Mouse (Mus musculus): ENCODE data around the gene Stk33. TPM values are rescaled to one million over a fixed set of nuclear protein-coding genes. Genes with fewer than 3 reads are reported as not detected.

The Stk33 gene
- total RNA-seq, 2 experiments from 2014 or later: 0.64 to 1.2 TPM

DNA sequence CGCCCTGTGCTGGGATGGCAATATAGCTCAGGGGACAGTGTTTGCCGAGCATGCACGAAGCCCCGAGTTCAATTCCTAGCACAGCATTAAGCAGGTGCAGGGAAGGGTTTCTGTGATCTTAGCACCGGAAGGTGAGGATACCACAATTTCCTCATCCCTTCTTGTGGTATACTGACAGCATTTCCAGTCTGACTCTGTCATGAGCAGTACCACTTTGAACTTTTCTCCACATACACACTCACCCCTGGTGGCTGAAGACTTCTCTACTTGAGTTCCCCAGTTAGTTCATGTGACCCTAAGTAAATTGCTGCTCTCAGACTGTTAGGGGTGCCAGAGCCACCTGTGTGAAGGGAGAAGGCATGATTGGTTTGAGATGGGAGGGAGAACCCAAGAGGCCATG, 173.3 kb downstream of the Stk33 start:
- intact Hi-C loops (cut with DNase I): no loop called here

DNA sequence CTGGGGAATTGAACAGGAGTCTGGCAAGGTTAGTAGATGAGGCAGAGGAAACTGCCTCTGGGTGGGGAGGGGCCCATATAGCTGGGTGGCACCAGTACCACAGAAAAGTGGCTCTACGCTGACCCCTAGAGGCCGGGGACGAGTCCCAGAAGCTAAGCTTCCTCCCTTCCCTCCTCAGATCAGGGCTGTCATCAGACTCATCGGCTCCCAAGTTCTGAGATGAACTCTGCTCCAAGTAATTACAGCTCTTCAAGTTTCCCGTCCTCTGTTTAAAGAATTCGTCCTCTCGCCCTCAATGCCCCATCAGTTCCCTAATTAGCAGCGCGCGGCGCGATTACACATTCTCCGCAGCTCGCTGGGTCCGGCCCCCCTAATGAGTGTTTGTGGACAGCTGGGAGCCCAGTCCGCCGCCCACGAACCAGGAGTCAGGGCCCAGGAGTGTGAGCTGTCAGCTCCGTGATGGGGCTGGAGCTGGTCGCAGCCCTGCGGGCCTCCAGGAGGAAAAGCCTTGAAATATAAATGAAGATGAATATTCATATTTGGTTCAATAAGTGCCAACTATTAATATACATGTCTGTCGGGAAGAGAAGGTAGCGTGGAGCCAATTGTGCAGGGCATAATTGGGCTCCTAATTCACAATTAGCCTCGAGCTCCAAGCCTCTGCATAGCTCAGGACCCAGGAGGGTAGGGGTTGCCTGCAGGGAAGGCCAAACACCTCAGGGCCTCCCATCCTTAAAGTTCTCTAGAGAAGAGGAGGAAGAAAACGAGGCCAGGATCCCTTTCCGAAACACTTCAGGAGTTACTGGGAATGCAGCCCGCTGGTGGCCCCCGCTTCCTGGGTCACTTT, 183.2 kb downstream of the Stk33 start:
- intact Hi-C loops (cut with DNase I): loop anchor here (1.0 kb wide), 1 partner anchor 116 kb away; no protein-coding TSS in a partner anchor

More for the DNA sequence above, 173.3 kb downstream of the Stk33 start:
- DNase-seq (ENCODE audit: low spot score in 2 of 2): no peak

GRCm38 (mm10) chr7:109251418-109251817, 187.5 kb downstream of the Stk33 start:
- intact Hi-C loops (cut with DNase I): no loop called here

More for the DNA sequence above, 183.2 kb downstream of the Stk33 start:
- peak; percentile 39 to 67 for DNase-seq (ENCODE audit: low spot score in 2 of 2)

DNA sequence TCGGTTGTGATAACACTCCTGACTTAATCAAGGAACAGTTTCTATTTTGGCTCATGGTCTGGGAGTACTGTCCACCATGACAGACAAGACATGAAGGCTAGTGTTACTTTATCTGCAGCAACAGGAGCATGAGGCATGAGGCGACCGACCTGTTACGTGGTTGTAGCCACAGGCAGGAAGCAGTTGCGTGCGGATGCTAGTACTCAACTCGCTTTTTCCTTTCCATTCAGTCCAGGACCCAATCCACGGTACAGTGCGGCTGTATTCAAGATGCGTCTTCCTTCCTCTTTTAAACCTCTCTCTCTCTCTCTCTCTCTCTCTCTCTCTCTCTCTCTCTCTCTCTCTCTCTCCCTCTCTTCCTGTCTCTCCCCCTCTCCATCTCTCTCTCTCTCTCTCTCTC, 194.1 kb downstream of the Stk33 start:
- no peak for DNase-seq (ENCODE audit: low spot score in 2 of 2)
- intact Hi-C loops (cut with DNase I): no loop called here

More at GRCm38 (mm10) chr7:109251418-109251817, 187.5 kb downstream of the Stk33 start:
- no peak for DNase-seq (ENCODE audit: low spot score in 2 of 2)

- intact Hi-C loops (cut with DNase I): no loop called here
These were observed 197.6 kb downstream of the Stk33 start for GRCm38 (mm10) chr7:109241313-109241712.

GRCm38 (mm10) chr7:109239346-109239745, 199.5 kb downstream of the Stk33 start:
- no peak for DNase-seq (ENCODE audit: low spot score in 2 of 2)
- intact Hi-C loops (cut with DNase I): no loop called here

More at GRCm38 (mm10) chr7:109241313-109241712, 197.6 kb downstream of the Stk33 start:
- DNase-seq (ENCODE audit: low spot score in 2 of 2): no peak

DNA sequence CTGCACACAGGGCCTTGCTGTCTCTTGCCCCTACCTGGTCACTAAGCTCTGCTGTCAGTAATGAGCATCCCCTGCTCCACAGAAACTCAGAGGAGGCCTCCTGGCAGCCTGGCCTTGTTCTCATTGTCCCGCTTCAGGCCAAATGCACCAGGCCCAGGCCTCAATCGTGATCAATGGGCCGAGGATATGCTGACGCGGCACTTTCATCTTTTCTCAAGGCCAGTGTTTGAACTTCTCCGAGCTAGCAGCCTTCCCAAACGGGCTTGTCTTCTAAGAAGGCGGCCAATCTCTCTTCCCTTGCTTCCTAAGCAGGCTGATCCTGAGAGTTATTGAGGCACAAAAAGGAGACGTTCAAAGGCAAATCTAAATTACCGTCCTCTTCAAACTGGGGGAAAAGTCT, 200.2 kb downstream of the Stk33 start:
- intact Hi-C loops (cut with DNase I): no loop called here
- no peak for DNase-seq (ENCODE audit: low spot score in 2 of 2)

DNA sequence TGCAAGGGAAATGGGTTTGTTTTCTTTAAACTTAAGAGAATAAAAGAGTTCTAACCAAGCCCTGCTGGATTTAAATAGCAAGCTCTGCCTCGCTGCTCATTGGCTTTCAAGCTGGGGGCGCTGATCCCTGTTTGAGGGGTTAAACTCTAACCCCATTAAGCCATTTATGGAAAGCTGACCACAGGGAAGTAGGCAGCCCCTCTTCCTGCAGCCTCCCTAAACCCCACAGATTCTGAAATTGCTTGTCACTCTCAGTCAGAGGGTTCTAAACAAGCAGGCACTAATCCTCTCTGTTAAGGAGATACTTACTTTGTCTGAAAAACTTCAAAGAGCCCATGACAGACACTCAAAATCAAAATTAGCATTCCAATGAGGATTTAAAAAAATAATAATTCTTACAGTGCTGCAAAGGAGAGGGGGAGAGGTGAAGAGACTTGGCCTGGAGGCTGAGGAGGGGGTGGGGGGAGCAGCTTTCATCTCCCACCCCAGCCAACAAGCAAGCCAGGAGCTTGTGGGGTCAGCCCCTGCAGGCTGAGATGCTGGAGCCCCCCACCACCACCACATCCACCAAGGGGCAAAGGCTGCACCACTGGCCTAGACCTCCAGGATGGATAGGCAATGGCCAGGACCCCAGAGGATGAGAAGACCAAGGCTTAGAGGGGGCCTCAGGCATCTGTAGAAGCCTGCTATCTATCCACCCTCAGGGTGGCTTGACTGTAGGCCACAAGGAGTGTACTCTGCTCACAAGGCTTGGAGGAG, 203.8 kb downstream of the Stk33 start:
- no peak for DNase-seq (ENCODE audit: low spot score in 2 of 2)
- intact Hi-C loops (cut with DNase I): loop anchor here (5.0 kb wide), 1 partner anchor 187 kb away; no protein-coding TSS in a partner anchor

DNA sequence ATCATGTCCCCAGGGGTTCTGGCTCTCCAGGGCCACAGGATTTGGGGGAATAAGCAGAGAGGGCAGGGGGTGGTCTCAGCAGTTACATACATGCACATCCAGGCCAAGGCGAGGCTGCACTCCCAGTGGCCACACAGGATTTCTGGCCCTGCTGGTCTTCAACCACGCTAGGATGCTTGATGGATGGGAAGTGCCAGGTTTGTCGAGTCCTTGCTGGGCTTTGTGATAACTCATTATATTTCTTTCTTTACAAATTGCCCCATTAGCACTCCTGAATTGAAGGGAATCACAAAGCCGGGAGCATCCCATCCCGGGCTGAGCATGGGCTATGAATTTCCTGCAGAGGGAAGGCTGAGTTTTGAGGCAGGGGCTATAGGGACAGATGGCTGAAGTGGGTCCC, 204.4 kb downstream of the Stk33 start:
- no peak for DNase-seq (ENCODE audit: low spot score in 2 of 2)
- intact Hi-C loops (cut with DNase I): loop anchor here (5.0 kb wide), 1 partner anchor 188 kb away; no protein-coding TSS in a partner anchor

DNA sequence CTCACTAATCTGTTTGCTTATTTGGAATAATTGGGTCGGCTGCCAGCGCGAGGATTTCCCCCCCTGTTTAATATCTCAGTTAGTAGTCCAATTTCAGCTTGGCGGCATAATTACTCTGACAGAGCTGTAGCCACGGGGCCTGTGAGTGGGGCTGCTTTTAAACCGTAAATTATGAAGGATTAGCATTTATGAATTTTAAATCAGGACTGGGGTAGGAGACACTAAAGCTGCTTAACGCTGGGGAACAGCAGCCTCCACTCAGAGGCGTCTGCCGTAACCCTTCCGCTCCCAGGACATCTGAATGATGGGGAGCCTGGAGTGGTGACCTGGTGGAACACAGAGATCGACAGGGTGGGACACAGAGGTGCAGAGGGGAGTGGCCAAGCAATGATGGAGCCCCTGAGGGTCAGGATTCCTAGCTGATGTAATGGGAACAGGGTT, 207.0 kb downstream of the Stk33 start:
- intact Hi-C loops (cut with DNase I): loop anchor here (5.0 kb wide), 1 partner anchor 190 kb away; no protein-coding TSS in a partner anchor
- DNase-seq (ENCODE audit: low spot score in 2 of 2): peak in 1 of 2 experiments; percentile 9

DNA sequence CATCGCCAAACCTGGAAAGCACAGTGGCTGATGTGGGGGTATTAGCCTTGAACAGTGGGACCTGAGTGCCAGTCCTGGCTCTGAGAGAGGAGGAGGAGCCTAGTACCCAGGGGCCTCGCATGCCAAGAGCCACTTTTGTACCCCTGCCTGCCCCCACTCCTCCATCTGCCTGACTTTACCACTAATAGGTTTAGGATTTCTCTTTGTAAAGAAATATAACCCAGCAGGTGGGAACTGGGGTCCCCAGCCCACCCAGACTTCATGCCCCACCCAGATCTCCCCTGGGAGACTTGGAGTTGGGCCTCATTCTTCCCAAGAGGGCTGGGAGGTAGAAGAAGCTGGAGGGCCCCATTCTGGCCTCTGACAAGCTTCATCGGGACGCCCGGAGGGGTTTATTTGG, 207.6 kb downstream of the Stk33 start:
- DNase-seq (ENCODE audit: low spot score in 2 of 2): no peak
- intact Hi-C loops (cut with DNase I): loop anchor here (5.0 kb wide), 1 partner anchor 191 kb away; no protein-coding TSS in a partner anchor

DNA sequence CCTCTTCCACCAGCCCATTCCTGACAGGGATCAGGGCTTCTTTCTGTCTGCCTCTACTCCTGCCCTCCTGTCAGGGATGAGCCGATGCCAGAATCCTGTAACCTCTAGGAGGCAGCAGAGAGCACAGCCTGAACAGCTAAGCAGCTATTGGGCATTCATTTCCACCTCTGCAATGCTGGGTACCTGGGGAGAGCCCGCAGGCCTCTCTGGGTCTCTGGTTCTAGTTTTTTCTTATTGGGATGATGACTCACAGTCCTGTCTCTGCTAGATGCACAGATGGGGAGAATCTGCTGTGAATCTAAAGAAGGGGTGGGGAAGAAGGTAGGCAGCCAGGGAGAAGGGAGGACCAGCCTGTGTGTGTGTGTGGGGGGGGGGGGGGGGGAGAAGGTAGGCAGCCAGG, 208.1 kb downstream of the Stk33 start:
- peak; percentile 67 to 87 for DNase-seq (ENCODE audit: low spot score in 2 of 2)
- intact Hi-C loops (cut with DNase I): loop anchor here (5.0 kb wide), 1 partner anchor 191 kb away; no protein-coding TSS in a partner anchor

Other genes with a start within 250 kb of the Stk33 start
- 10 to 100 TPM; 13.9 to 16.4 TPM for gene Trim66, start 69.1 kb upstream of the Stk33 start, total RNA-seq (2021)
- 100 to 1,000 TPM; 122 to 132 TPM for gene Rpl27a, start 80.1 kb upstream of the Stk33 start, total RNA-seq (2021)